Mouse (Mus musculus) brain, embryonic 14.5 days (tissue): Measurements from ENCODE around the gene Chmp2a.

Experiments
- CTCF ChIP-seq: fragments of 200-500 bp; IDR thresholded peaks from 2 replicates; pipeline ENCODE4 v1.5.1; 2012; ENCODE audit warnings: inconsistent platforms, mild to moderate bottlenecking, moderate library complexity, borderline replicate concordance; ENCODE audit not compliant: insufficient read depth, insufficient read length; ENCODE audit errors: extremely low read depth
- POLR2A ChIP-seq: fragments of 200-500 bp; IDR thresholded peaks from 2 replicates; pipeline ENCODE4 v1.6.1; 2012; ENCODE audit warnings: mild to moderate bottlenecking, inconsistent platforms, borderline replicate concordance; ENCODE audit not compliant: poor library complexity, insufficient read depth, insufficient read length, severe bottlenecking; ENCODE audit errors: extremely low read depth

DNA sequence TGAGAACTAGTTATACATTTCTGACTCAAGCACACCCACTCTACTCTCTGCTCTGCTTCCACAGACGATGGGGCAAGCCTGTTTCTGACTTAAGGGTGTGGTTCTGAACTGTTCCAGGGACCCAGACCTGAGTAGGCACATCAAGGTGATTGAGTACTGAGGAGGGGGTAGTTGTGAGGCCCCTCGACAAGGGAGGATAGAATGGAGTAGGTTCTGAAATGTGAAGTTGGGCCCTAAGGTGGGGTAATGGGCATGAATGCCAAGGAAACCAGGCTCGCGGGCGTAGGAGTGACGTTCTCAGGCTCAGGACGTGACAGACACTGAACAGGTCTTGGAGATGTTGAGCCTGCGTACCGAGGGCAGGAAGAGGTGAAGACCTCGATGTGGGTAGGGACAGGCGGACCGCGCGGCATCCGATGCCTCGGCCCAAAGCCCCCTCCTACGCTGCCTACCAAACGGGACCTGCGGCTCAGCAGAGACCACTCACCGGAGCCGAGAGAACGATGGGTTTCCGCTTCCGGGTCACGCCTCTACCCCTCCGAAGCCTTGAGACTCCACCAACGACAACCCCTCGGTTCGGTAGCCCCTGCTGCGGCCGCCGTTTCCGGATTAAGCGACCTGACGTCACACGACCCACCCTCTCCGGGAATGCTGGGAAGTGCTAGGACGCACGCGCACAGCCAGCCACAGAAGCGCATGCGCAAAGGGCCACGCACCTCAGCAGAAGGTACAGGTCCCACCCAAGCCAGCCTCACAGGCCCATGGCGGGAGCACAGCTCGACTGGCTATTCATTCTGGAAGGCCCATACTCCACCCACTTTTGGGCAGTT is at the start of gene Chmp2a:
- TF ChIP-seq CTCF: no peak
- no peak; the same call in 1 of the 2 replicates for TF ChIP-seq POLR2A
